Mouse (Mus musculus) activated CD4-positive, CD25-positive, alpha-beta regulatory T cell, adult 4 months (primary cell): ENCODE data around the gene Pcsk6. TPM values are rescaled to one million over a fixed set of nuclear protein-coding genes. Genes with fewer than 3 reads are reported as not detected.

Source experiments
- ATAC-seq: one replicate; pipeline ENCODE4 v1.8.0; 2017
- polyA plus RNA-seq, 2 experiments: library from polyadenylated mRNA; unstranded; fragments of 100-300 nt; shearing (Covaris generic); gene quantifications; one replicate each; pipeline ENCODE4 v1.2.1; 2017

Gene Pcsk6
- polyA plus RNA-seq, 2 experiments from 2014 or later: not detected

DNA sequence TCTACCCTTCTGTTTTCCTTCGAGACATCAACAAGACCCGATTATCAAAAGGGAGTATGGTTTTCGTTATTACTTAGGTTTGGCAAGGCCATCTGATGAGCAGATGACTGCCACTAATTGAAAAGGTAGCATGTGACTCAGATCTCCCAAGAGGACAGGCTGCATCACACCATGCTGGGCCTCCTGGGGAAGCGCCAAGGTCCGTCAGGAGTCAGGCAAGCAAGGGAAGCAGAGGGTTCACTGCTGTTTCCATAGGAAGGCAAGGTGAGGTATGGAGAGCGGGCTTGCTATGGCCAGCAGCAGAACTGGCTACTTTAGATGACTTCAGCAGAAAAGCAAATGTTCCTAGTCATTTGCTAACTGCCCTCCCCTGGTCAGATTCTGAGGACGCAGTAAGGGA, 84.9 kb downstream of the Pcsk6 start:
- ATAC-seq: no peak

DNA sequence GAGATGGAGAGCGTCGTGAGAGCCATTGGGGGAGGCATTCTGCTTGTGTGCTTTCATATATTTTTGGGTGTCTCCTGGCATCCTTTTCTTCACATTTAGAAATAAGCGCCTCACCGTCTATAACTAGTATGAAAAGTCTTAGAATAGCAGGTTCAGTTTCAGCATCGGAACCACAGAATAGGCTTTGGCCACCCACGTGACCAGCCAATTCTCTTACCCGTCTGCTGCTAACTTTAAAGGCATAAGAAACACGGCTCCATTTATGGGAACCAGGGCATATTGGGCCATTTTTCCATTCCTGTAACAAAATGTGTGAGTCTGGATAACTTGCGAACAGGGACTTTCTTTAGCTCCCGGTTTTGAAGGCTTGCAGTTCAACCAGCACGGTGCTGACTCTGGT, 87.4 kb downstream of the Pcsk6 start:
- ATAC-seq: no peak

DNA sequence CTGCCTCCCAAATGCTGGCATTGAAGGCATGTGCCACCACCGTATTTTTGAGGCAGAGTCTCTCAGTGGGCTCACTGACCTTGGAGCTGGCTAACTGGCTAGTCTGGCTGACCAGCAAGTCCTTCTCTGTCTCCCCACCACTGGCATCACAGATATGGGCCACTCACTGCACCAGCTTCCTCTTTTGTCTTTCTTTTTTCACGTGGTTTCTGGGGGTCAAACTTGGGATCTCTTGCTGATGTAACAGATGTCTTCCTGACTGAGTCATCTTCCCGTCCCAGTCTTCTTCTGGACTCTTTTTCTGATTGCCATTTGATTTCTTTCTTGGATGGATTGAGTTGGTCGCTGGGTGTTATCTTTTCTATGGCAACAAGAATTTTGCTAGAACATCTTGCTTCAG, 93.0 kb downstream of the Pcsk6 start:
- no peak for ATAC-seq

DNA sequence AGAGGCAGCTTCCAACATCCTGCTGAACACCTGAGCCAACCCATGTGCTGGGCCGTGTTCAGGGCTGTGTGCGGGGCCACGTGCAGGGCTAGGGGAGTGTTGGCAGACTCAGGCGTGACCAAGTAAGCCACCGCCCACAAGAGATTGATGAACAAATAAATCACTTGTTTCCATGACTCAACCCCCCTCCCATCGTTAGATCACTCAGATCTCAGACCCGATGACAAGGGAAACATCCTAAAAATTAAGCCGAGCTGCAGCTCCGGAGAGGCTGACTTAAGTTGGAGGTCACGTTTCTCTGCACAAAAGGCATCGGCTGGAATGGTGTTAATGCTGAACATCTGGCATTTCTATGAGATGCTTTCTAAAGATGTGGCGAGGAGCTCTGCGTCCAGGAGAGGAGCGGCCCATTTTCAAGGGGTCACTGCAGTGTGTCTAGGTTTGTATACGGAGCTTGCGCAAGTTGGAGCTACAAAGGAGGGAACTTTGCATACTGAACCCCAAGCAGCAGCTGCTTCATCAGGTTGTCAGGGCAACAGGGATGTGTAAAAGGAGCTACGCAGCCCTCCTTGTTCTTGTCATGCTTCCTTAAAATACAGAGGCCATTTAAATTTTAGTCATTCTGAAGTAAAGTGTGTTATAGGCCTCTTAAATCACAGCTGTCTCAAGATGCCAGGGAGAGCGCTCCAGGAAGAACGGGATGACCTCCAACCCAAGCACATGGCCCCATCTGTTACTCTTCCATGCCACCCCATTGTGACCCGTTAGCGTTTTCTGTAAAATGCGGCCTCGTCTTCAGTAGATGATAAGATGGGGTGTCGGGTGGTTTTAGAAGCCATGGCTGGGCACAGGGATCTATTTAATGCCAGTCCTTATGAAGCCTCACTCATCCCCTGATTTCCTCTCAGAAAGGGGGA, 94.0 kb downstream of the Pcsk6 start:
- ATAC-seq: no peak

DNA sequence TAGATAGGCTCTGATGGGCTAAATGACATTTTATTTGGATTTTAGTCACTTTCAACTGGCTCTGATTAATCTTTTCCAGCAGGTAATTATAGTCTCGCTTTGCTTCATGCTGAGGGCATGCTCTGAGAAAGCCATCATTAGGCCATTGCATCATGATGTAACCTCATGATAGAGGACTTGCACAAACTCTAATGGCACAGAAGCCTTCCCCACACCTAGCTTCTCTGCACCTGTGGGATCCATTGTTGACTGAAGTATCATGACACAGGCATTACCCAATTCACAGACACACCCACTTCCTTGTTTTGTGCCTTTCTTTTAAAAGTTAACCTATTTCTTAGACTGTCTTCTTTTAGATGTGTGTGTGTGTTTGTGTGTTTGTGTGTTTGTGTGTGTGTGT, 95.7 kb downstream of the Pcsk6 start:
- ATAC-seq: no peak

DNA sequence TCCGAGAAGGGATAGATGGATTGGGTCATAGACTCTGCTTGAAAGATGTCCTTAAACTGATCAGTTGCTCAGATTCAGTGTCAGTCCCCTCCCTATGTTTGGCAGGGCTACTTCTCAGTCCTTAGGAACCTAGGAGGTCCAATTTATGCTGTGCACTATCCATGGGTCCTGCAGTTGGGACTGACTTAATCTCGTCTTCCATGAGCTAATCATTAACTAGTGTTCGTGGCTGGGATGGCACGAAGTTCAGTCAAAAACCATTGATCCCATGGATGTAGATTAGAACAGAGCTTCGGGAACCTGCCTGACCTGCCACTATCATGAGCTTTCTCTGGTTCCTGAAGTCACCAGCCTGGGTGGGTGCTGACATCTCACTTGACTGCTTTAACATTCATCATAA, 96.6 kb downstream of the Pcsk6 start:
- no peak for ATAC-seq

DNA sequence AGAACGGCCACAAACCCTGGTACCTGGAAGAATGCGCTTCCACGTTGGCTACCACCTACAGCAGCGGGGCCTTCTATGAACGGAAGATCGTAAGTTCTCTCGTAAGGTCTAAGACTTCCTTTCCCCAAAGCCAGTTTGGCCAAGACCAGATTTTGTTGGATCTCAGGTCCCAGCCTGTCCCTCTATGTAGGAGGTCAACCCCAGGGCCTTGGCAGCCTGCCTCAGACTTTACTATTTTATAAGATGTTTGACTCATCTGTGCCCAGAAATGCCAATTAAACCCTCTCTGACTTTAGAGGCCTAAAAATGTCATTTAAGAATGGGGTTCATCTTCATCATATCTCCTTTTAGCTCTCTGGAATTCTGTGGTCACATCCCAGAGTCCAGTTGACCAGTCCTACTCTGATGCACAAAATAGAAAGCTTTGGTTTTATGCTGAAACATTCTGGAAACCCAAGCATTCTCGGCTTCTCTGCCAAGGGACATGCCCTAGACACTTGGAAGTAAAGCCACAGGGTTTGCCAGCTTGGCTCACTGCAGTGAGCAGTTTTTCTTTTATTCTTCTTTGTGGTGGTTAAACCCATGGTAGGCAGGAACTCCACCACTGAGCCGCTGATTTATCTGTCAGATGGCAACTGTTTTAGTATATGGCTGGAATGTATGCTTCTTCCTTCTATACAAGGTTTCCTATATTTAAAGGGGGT, 97.8 kb downstream of the Pcsk6 start:
- ATAC-seq: no peak

DNA sequence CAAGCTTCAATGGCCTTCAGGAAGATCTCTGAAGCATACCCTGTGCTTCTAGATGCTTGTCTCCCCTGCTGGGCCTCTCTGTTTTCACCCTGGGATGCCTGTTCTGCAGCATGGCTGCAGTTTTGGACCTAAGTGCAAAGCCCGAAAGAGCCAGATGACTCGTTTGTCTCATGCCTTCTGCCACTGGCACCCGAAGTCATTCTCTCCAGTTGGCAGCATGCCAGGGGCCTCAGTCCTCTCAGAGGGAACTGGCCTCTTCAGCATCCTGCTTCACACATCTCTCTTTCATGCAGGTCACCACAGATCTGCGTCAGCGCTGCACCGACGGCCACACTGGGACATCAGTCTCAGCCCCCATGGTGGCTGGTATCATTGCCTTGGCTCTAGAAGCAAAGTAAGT, 101.1 kb downstream of the Pcsk6 start:
- ATAC-seq: no peak

DNA sequence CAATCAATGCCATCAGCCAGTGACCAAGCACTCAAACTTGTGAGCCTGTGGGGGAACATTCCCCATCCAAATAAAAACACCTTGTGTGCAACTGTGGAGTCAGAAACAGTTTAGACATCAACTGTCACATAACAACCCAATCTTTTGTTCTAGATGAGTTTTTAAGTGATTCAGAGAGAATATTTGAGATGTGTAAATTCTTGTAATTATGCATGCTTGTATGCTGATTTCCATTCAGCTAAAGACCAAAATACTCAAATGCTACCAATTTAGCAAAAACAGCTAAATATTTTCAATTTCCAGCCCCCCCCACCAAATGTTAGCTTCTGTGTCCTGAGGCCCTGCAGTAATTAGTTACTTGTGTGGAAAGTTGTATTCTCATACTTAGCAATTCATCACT, 102.9 kb downstream of the Pcsk6 start:
- no peak for ATAC-seq

DNA sequence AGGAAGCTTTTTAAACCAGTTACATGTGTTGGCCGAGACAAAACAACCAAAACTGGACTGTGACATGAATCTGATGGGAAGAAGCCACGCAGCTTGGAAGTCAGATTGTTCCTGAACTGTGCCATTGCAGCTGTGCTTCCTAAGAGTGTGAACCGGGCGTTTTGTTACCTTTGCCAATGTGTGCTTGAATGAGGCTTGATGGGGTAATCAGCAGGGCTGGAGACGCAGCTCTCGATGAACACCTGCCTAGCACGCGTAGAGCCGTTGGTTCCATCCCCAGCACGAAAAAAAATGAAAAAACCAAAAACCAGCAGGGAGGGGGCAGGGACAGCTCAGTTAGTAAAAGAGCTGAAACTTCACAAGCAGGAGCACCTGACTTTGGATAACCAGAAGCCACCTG, 109.8 kb downstream of the Pcsk6 start:
- no peak for ATAC-seq

DNA sequence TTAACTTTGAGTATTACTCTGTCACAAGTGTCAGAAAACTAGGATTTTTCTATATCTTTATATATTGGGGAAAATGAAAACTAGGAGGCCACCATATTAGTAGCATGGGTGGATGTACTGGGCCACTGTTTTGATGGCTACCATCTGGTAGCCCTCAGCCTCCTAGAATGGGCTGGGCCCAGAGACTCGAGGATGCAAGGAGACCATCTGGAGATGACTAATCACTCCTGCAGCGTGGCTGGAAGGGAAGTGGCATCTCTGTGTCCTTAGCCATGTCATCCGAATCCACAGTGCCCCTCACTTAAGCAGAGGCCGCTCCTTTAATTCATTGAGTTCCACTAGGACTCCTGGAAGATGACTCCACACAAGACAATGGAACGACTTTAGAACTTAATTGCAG, 115.8 kb downstream of the Pcsk6 start:
- ATAC-seq: no peak

DNA sequence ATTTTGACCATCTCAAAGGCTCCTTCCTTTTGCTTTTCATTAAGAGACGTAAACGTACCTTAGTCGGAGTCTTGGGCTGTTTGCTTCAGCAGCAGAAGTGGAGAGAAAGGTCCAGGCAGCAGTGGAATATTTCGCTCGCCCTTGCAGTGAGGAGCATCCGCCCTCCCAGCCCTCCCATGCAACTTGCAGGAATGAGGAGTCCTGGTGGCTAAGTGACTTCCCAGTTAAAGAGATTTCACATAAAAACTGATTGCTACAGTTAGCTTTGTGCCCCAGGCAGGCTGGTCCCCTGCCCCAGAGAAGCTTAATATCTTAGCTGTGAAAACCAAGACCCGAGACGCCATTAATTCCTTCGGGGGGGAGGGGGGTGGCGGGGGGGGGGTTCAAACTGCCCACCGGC, 116.4 kb downstream of the Pcsk6 start:
- no peak for ATAC-seq

DNA sequence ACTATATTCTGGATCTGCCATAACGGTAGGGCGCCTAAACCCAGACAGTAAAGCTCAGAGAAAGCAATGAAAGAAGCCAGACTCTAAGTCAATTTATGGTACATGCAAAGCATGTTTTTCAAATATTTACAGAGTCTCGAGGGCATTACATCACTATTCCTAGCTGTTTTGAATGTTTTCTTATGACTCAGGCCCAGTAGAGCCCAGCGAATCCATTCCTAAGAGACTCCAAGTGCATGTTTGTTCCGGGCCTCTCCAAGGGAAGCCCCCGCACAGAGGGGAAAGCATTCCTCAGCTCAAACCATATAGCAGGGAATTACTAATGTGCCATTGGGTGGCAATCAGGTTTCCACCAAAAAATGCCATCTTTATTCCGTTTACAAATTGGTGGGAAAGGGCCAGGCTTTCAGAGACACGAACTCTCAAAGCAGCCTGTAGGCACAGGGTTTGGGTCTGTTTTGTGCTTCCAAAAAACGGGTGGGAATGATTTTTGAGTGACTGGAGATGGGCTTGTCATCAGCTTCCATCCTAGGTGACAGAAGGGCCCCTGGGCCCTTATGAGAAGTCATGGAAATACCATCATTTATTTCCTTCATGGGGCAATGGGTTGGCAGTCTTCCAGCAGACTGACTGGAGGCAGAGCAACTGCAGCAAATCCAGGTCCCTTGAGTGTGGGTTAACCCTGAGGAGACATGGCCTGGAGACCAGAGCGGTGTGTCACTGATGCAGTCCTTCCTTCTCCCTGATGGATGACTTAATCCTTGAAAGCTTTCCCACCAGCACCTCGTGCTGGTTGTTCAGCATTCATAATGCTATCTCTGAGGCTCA, 117.7 kb downstream of the Pcsk6 start:
- ATAC-seq: no peak

DNA sequence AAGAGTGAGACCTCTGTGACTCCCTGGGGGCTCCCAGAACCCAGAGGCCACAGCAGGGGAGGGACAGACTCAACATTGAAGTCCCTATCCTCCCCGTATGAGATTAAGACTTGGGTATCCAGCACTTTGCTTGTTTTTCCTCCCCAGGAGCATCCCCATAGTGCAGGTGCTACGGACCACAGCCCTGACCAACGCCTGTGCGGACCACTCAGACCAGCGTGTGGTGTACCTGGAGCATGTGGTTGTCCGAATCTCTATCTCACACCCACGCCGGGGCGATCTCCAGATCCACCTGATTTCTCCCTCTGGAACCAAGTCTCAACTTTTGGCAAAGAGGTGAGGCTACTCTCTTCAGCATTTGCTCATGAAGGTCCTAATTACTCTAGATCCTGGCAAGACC, 118.5 kb downstream of the Pcsk6 start:
- ATAC-seq: no peak

DNA sequence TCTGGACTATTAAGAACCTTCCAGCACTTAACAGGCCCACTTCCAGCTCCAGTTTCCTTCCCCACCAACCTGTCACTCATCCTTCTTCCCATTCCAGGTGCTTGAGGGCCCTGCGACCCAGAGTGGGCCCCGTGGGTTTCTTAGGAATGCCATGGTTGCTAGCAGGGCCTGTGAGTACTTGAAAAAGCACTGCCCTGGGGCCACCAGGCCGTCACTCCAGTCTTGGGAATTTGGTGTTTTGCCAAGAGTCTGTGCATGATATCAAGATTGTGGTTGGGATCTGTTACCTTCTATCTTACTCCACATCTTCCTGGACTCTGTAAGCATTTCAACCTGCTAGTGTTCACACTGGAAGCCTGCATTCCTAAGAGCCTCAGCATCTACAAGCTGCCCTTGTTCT, 120.5 kb downstream of the Pcsk6 start:
- no peak for ATAC-seq

DNA sequence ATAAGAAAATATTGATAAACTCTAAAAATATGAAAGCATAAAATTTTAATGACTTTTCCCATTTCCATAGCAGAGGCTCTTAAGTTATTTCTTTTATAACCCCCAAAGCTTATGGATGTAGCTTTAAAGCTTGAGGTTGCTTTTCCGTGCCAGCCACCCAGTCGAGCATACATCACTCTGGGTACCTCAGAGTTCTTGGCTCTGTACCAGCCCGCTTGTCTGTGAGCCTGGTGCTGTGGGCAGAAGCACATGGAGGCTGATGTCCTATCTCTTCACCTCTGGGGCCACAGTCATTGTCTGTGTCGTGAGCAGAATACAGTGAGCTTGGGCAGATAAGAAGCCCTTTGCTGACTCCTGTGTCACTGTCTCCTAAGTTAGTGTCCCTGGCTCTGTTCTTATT, 126.7 kb downstream of the Pcsk6 start:
- ATAC-seq: no peak

DNA sequence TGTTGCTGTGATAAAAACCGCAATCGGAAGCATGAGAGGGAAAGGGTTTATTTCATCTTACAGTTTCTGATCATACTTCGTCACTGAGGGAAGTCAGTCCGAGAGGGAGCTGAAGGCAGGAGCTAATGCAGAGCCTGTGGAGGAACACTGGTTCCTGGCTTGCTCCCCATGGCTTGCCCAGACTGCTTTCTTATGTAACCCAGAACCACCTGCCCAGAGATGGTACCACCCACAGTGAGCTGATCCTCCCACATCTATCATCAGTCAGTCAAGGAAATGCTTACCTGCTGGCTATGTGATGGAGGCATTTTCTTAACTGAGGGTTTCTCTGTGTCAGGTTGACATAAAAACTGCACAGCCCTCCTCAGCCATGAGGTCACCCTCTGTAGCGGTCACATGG, 127.2 kb downstream of the Pcsk6 start:
- no peak for ATAC-seq

DNA sequence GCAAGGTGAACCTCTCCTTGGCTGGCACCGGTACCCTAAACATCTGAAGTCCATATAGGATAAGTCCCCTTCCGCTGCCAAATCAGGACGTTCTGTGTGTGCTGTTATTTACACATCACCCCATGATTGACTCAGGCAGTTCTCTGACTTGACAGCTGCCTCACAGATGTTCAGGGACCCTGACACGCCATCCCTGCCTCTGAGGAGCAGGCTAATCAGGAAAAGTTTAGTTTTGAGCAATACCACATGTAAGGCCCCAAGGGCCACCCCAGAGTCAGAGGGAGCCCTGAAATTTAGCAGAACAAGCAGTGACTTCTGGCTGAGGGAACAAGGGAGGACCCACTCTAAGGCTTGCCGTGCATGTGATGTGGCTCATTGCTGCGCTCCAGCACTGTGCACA, 130.8 kb downstream of the Pcsk6 start:
- no peak for ATAC-seq

DNA sequence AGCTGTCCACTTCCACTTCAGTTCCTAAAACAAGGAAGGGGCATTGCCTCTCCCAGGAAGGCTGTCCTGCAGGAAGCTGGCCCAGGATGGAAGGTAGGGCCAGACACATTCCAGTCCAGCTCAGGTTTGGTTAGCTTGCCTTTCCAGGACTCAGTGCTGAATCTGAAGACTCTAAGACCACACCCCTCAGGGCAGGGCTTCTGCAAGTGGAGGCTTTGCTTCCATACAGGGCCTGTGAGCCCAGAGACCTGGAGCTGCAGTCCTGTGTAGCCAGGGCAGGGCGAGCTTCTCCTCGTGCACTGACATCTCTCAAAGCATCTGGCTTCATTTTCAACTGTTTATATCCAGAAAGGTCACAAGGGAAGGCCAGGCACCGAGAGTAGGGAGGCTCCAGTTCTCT, 131.9 kb downstream of the Pcsk6 start:
- ATAC-seq: no peak

DNA sequence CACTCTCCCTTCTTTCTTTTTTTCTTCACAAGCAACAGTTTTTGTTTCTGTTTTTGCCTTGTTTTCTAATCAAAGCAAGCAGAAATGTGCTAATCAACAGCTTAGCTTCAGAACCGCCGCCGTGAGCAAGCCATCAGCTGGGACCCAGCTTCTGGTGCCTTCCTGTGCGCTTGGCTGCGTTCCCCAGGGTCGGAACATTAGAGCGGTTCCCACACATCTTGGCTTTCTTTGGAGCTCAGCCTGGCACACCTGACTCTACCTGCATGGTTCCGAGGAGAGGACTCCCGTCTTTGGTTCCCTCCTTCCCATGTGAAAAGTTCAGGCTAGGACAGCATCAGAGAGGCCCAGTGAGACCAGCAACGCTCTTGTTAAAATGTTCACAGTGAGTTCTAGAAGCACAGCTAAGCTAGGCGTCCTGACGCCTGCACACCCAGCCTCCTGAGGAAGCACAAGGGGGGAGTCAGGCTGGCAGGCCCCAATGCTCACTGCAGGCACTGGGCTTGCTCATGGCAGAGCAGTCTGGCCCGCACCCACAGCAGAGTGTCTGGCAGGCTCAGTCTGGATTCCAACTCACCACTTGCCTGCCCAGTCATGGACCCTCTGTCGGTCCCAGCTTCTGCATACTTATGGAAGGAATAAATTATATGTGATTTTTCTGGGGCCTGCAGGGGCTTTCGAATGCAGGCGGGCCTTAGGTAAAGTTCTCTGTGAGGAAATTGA, 139.7 kb downstream of the Pcsk6 start:
- ATAC-seq: no peak

DNA sequence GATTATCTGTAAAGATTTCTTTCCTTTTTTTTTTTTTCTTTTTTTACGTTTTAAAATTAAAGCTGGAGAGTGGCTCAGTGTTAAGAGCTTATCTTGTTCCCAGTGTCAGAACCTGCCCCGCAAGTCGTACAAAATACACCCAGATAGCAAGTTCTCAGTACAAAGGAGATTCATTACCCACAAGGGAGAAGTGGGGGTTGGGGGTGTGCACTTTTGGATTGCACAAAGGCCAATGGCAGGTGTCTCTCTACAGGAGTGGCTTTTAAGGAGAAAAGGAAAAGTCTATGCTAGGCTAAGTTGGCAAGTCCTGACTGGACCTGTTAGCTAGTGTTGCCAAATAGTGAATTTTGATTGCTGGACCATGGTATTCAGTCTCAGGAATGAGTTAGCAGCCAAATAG, 140.3 kb downstream of the Pcsk6 start:
- ATAC-seq: no peak

DNA sequence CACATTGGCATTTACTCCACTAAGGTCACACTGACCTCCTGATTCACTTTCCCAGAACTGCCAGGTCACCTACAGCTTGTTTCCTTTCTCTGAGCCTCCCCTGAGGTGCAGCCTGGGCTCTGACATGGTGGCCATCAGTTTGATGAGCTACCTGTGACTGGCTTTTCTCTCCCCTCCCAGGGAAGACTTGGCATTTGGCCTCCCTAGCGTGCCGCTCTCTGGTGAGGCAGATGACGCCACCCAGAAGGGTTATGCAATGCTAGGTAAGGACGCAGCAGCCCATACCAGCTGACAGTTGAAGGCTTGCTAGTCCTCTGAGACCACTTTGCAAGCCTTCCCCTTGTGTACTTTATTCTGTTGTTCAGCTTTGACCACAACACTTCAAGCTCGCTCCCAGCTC, 141.9 kb downstream of the Pcsk6 start:
- ATAC-seq: no peak
